Mouse (Mus musculus): ENCODE results near the gene Mtg1. TPM values are rescaled to one million over a fixed set of nuclear protein-coding genes. Genes with fewer than 3 reads are reported as not detected.

Mtg1 gene
- polyA plus RNA-seq, 1 experiment from 2014 or later: 28.9 TPM

- Histone ChIP-seq H3K9me3 (replicated peaks) (no peaks in the 10 kb centered on the region), H3K27ac (ENCODE audit: poor library complexity, severe bottlenecking) (no peak within 1 kb of the TSS), H3K4me3 (no peak within 1 kb of the TSS), H3K27me3 (replicated peaks) (no peaks in the 10 kb centered on the region), H3K4me1 (replicated peaks) (no peaks in the 10 kb centered on the region), H3K36me3 (no peaks in the 10 kb centered on the region), H3K4me2 (no peak within 1 kb of the TSS), H3K9ac (no peak within 1 kb of the TSS)
- WGBS: 70% methylated on average over 7 of the region's 7 CpGs
- ATAC-seq (ENCODE audit: insufficient number of reproducible peaks, low FRiP score): no peak
Measured at GRCm38 (mm10) chr7:140164664-140165063, 27.3 kb downstream of the Mtg1 start, which contains the start of gene Olfr522. TSS of gene Olfr522 (minus strand) at chr7:140164764.

- Histone ChIP-seq H3K4me1 (replicated peaks) (no peaks in the 10 kb centered on the region), H3K4me3 (no peak overlapping the region), H3K27ac (ENCODE audit: poor library complexity, severe bottlenecking) (no peak overlapping the region), H3K9me3 (replicated peaks) (no peaks in the 10 kb centered on the region), H3K9ac (no peak overlapping the region), H3K4me2 (no peak overlapping the region), H3K27me3 (replicated peaks) (no peaks in the 10 kb centered on the region), H3K36me3 (no peaks in the 10 kb centered on the region)
- WGBS: 73% methylated on average over 1 of the region's 1 CpGs
- no peak for ATAC-seq (ENCODE audit: insufficient number of reproducible peaks, low FRiP score)
Measured at GRCm38 (mm10) chr7:140167950-140168349, 30.6 kb downstream of the Mtg1 start.

GRCm38 (mm10) chr7:140169386-140169785 is 32.0 kb downstream of the Mtg1 start:
- no peak overlapping the region for H3K4me2 ChIP-seq
- WGBS: 71% methylated on average over 4 of the region's 4 CpGs
- H3K4me3 ChIP-seq: no peak overlapping the region
- no peaks in the 10 kb centered on the region for H3K36me3 ChIP-seq
- H3K27ac ChIP-seq (ENCODE audit: poor library complexity, severe bottlenecking): no peak overlapping the region
- H3K9me3 ChIP-seq (replicated peaks): no peaks in the 10 kb centered on the region
- H3K9ac ChIP-seq: no peak overlapping the region
- H3K4me1 ChIP-seq (replicated peaks): no peaks in the 10 kb centered on the region
- H3K27me3 ChIP-seq (replicated peaks): no peaks in the 10 kb centered on the region
- ATAC-seq (ENCODE audit: insufficient number of reproducible peaks, low FRiP score): no peak

GRCm38 (mm10) chr7:140170863-140171262 is 33.5 kb downstream of the Mtg1 start:
- WGBS: 89% methylated on average over 3 of the region's 3 CpGs
- Histone ChIP-seq H3K27me3 (replicated peaks) (no peaks in the 10 kb centered on the region; the same call in 1 of the 2 replicates), H3K4me1 (replicated peaks) (no peaks in the 10 kb centered on the region), H3K9me3 (replicated peaks) (no peaks in the 10 kb centered on the region), H3K4me2 (no peak overlapping the region), H3K4me3 (no peak overlapping the region), H3K36me3 (no peaks in the 10 kb centered on the region), H3K9ac (no peak overlapping the region), H3K27ac (ENCODE audit: poor library complexity, severe bottlenecking) (no peak overlapping the region)
- ATAC-seq (ENCODE audit: insufficient number of reproducible peaks, low FRiP score): no peak

- no peak for ATAC-seq (ENCODE audit: insufficient number of reproducible peaks, low FRiP score)
- H3K9ac ChIP-seq: no peak within 1 kb of the TSS
- H3K27me3 ChIP-seq (replicated peaks): no peaks in the 10 kb centered on the region; the same call in 1 of the 2 replicates
- H3K4me1 ChIP-seq (replicated peaks): no peaks in the 10 kb centered on the region
- no peak within 1 kb of the TSS for H3K4me2 ChIP-seq
- no peaks in the 10 kb centered on the region for H3K36me3 ChIP-seq
- WGBS: 39% methylated on average over 1 of the region's 1 CpGs
- no peak within 1 kb of the TSS for H3K4me3 ChIP-seq
- H3K27ac ChIP-seq (ENCODE audit: poor library complexity, severe bottlenecking): no peak within 1 kb of the TSS
- H3K9me3 ChIP-seq (replicated peaks): no peaks in the 10 kb centered on the region
Measured at GRCm38 (mm10) chr7:140172936-140173335, 35.6 kb downstream of the Mtg1 start, which contains the start of gene Olfr523. TSS of gene Olfr523 (plus strand) at chr7:140173217.

- Histone ChIP-seq H3K4me1 (replicated peaks) (no peaks in the 10 kb centered on the region), H3K4me3 (no peak overlapping the region), H3K27me3 (replicated peaks) (no peaks in the 10 kb centered on the region; the same call in 1 of the 2 replicates), H3K36me3 (no peaks in the 10 kb centered on the region), H3K9ac (no peak overlapping the region), H3K4me2 (no peak overlapping the region), H3K27ac (ENCODE audit: poor library complexity, severe bottlenecking) (no peak overlapping the region), H3K9me3 (replicated peaks) (no peaks in the 10 kb centered on the region)
- WGBS: 85% methylated on average over 2 of the region's 2 CpGs
- no peak for ATAC-seq (ENCODE audit: insufficient number of reproducible peaks, low FRiP score)
Measured at GRCm38 (mm10) chr7:140179176-140179575, 41.8 kb downstream of the Mtg1 start.

GRCm38 (mm10) chr7:140180692-140181091 is 43.3 kb downstream of the Mtg1 start:
- H3K27ac ChIP-seq (ENCODE audit: poor library complexity, severe bottlenecking): no peak overlapping the region
- 69% methylated on average over 2 of the region's 2 CpGs for WGBS
- no peaks in the 10 kb centered on the region for H3K9me3 ChIP-seq (replicated peaks)
- ATAC-seq (ENCODE audit: insufficient number of reproducible peaks, low FRiP score): no peak
- no peaks in the 10 kb centered on the region for H3K4me1 ChIP-seq (replicated peaks)
- no peak overlapping the region for H3K9ac ChIP-seq
- no peak overlapping the region for H3K4me3 ChIP-seq
- no peak overlapping the region for H3K4me2 ChIP-seq
- H3K36me3 ChIP-seq: no peaks in the 10 kb centered on the region
- no peaks in the 10 kb centered on the region; the same call in 1 of the 2 replicates for H3K27me3 ChIP-seq (replicated peaks)

- Histone ChIP-seq H3K9ac (no peak overlapping the region), H3K9me3 (replicated peaks) (no peaks in the 10 kb centered on the region), H3K4me3 (no peak overlapping the region), H3K4me2 (no peak overlapping the region), H3K27ac (ENCODE audit: poor library complexity, severe bottlenecking) (no peak overlapping the region), H3K36me3 (no peaks in the 10 kb centered on the region), H3K4me1 (replicated peaks) (no peaks in the 10 kb centered on the region), H3K27me3 (replicated peaks) (no peaks in the 10 kb centered on the region; the same call in 1 of the 2 replicates)
- no peak for ATAC-seq (ENCODE audit: insufficient number of reproducible peaks, low FRiP score)
- WGBS: 72% methylated on average over 4 of the region's 4 CpGs
Measured at GRCm38 (mm10) chr7:140184206-140184605, 46.8 kb downstream of the Mtg1 start.

GRCm38 (mm10) chr7:140186646-140187620 is 49.6 kb downstream of the Mtg1 start:
- H3K27ac ChIP-seq (ENCODE audit: poor library complexity, severe bottlenecking): no peak overlapping the region
- H3K4me1 ChIP-seq (replicated peaks): no peaks in the 10 kb centered on the region
- H3K4me3 ChIP-seq: no peak overlapping the region
- no peaks in the 10 kb centered on the region for H3K9me3 ChIP-seq (replicated peaks)
- no peaks in the 10 kb centered on the region; the same call in 1 of the 2 replicates for H3K27me3 ChIP-seq (replicated peaks)
- 60% methylated on average over 18 of the region's 18 CpGs for WGBS
- H3K4me2 ChIP-seq: no peak overlapping the region
- H3K36me3 ChIP-seq: no peaks in the 10 kb centered on the region
- ATAC-seq (ENCODE audit: insufficient number of reproducible peaks, low FRiP score): no peak
- H3K9ac ChIP-seq: no peak overlapping the region

GRCm38 (mm10) chr7:140187721-140188390 is 50.5 kb downstream of the Mtg1 start:
- 74% methylated on average over 7 of the region's 7 CpGs for WGBS
- Histone ChIP-seq H3K9ac (no peak overlapping the region), H3K4me3 (no peak overlapping the region), H3K4me1 (replicated peaks) (no peaks in the 10 kb centered on the region), H3K27me3 (replicated peaks) (no peaks in the 10 kb centered on the region; the same call in 1 of the 2 replicates), H3K9me3 (replicated peaks) (no peaks in the 10 kb centered on the region), H3K27ac (ENCODE audit: poor library complexity, severe bottlenecking) (no peak overlapping the region), H3K4me2 (no peak overlapping the region), H3K36me3 (no peaks in the 10 kb centered on the region)
- no peak for ATAC-seq (ENCODE audit: insufficient number of reproducible peaks, low FRiP score)

Data from heart, embryonic 12.5 days (tissue).